Mouse (Mus musculus) limb, embryonic 11.5 days (tissue): ENCODE data around the gene Sdhaf2. TPM values are rescaled to one million over a fixed set of nuclear protein-coding genes. Genes with fewer than 3 reads are reported as not detected.

Experiments used
- ATAC-seq: fragments of 200-750 bp; cut with Nextera tagmentation; 2 replicates; pipeline ENCODE4 v1.8.0; 2017; ENCODE audit warnings: low read depth; ENCODE audit not compliant: insufficient number of reproducible peaks, low FRiP score, low TSS enrichment
- DNase-seq: peaks from one replicate; pipeline ENCODE4 v3.0.0-alpha.2; 2015; ENCODE audit warnings: low spot score
- H3K27ac ChIP-seq: fragments of 300-500 bp; sonication (generic); replicated peaks from 2 replicates; pipeline ENCODE4 v1.5.1; 2014; ENCODE audit warnings: low read depth, mild to moderate bottlenecking, low read length
- H3K27me3 ChIP-seq: fragments of 300-500 bp; sonication (generic); 2 replicates; pipeline ENCODE4 v1.6.1; 2014; ENCODE audit warnings: mild to moderate bottlenecking, low read length, mixed read lengths; ENCODE audit not compliant: control insufficient read depth, insufficient read depth
- H3K36me3 ChIP-seq: fragments of 300-500 bp; sonication (generic); 2 replicates; pipeline ENCODE4 v1.6.1; 2014; ENCODE audit warnings: mild to moderate bottlenecking, low read length, moderate library complexity, mixed read lengths; ENCODE audit not compliant: control insufficient read depth, insufficient read depth
- H3K4me1 ChIP-seq: fragments of 300-500 bp; sonication (generic); 2 replicates; pipeline ENCODE4 v1.6.1; 2014; ENCODE audit warnings: low read length, mixed read lengths; ENCODE audit not compliant: control insufficient read depth, insufficient read depth
- H3K4me2 ChIP-seq: fragments of 300-500 bp; sonication (generic); 2 replicates; pipeline ENCODE4 v1.6.1; 2014; ENCODE audit warnings: low read depth, mild to moderate bottlenecking, moderate library complexity; ENCODE audit not compliant: severe bottlenecking
- H3K4me3 ChIP-seq: fragments of 300-500 bp; sonication (generic); 2 replicates; pipeline ENCODE4 v1.5.1; 2014; ENCODE audit warnings: low read depth, low read length
- H3K9ac ChIP-seq: fragments of 300-500 bp; sonication (generic); 2 replicates; pipeline ENCODE4 v1.6.1; 2014; ENCODE audit warnings: mild to moderate bottlenecking, low read length
- H3K9me3 ChIP-seq: fragments of 300-500 bp; sonication (generic); 2 replicates; pipeline ENCODE4 v1.6.1; 2016; ENCODE audit warnings: low read length; ENCODE audit not compliant: control insufficient read depth
- WGBS: fragments of 180-500 bp; shearing (Covaris S2); extraction: QIAGEN DNeasy Blood & Tissue Kit; methylation state at CpG from one replicate; pipeline ENCODE4 v1.1.7; 2014; 5-methylcytosine and 5-hydroxymethylcytosine counted together
- polyA plus RNA-seq: library from polyadenylated mRNA; unstranded; fragments of >200 nt; fragmentation: Nextera tagmentation; extraction: Ambion mirVana; gene quantifications from 2 replicates; pipeline ENCODE4 v1.2.1, GENCODE M21; 2014

Sdhaf2 gene
- polyA plus RNA-seq, 1 experiment from 2014 or later = 61.0 TPM

DNA sequence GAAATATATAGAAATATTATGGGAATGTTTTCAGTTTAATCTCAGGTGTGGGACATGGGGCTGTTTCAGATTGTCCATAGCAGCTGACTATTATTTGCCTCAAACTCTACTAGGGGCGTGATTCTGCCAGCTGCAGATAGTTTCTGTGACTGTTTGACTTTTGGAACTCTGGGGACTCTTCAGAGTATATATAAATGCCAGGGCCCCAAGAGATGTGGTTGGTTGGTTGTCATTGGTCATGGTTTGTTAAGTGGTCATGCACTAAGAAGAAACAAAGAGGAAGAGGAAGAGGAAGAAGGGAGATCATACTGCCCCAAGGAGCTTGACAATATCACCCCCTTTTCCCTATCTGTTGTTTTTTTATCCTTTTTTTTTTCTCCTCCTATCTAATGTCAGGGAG, 4.0 kb downstream of the Sdhaf2 start:
- Histone ChIP-seq H3K4me2 (no peak overlapping the region), H3K4me1 (no peaks in the 10 kb centered on the region; the same call in 1 of the 2 replicates), H3K4me3 (no peak overlapping the region), H3K27me3 (no peaks in the 10 kb centered on the region), H3K9me3 (no peaks in the 10 kb centered on the region), H3K27ac (no peak overlapping the region), H3K9ac (no peak overlapping the region), H3K36me3 (no peaks in the 10 kb centered on the region)
- ATAC-seq = no peak
- WGBS = 86% methylated on average over 1 of the region's 1 CpGs
- no peak for DNase-seq

DNA sequence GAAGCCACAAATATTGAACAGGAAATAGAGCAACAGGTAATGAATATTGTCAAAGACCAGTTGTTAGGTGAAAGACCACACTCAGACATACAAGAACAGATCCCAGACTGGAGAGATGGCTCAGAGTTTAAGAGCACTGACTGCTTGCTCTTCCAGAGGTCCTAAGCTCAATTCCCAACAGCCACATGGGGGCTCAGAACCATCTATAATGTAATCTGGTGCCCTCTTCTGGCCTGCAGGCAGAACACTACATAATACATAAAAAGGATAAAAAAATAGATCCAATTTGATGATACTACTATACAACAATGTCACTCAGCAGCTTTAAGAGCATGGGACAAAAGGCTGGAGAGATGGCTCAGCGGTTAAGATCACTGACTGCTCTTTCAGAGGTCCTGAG, 5.6 kb downstream of the Sdhaf2 start:
- DNase-seq (no peak), ATAC-seq (no peak)
- 59% methylated on average over 1 of the region's 1 CpGs for WGBS
- Histone ChIP-seq H3K36me3 (peaks cover 8% of the 10 kb centered on the region), H3K4me2 (no peak overlapping the region), H3K27me3 (no peaks in the 10 kb centered on the region), H3K9me3 (no peaks in the 10 kb centered on the region), H3K4me1 (no peaks in the 10 kb centered on the region), H3K27ac (no peak overlapping the region), H3K9ac (no peak overlapping the region), H3K4me3 (no peak overlapping the region)

DNA sequence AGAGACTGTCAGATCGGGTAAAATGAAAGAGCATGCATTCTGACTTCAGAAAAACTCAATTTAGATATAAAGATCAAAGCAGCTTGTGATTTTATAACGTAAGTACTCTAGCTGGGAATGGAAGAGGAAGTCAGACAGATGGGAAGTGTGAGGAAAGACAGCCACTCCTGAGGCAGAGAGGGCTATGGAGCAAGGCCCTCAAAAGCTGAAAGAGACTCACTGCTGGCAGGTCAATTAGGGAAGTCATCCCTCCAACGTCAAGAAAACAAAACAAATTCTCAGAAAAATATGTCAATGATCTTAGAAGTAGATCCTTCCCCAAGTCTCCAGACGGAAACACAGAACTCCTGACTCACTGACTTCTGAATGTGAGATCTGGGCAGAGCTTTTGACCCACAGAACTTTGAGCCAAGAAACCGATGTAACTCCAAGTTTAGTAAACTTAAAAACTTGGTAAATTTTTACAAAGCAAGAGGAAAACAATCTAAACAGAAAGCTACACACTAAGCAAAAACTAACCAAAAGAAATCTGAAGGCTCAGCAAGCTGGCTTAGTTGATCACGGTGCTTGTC, 15.1 kb downstream of the Sdhaf2 start:
- ATAC-seq (no peak), DNase-seq (no peak)
- no peaks in the 10 kb centered on the region for H3K27me3 ChIP-seq
- 84% methylated on average over 6 of the region's 6 CpGs for WGBS
- peaks cover 7% of the 10 kb centered on the region; the same call in 1 of the 2 replicates for H3K36me3 ChIP-seq
- H3K4me2 ChIP-seq = no peak overlapping the region
- no peak overlapping the region for H3K9ac ChIP-seq
- no peaks in the 10 kb centered on the region for H3K4me1 ChIP-seq
- no peak overlapping the region for H3K27ac ChIP-seq
- H3K4me3 ChIP-seq = no peak overlapping the region
- no peaks in the 10 kb centered on the region for H3K9me3 ChIP-seq

DNA sequence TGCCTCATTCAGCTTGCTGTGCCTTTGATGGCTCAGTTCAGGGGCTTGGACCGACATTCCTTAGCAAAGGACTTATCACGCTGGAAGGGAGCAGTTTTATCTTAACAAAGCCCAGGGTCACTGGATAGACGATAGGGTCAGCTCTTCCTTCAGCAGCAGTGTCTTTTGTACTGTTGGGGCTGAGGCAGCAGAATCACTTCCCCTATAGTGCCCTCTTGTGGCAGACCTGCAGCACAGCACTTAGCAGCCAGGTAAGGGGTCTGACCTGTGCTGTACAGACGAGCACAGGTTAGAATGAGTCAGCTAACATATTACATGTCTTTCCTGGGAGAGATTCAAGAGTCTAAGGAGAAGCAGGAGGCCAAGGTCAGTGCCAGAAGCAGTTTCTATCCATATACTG, 23.4 kb downstream of the Sdhaf2 start:
- Histone ChIP-seq H3K27me3 (no peaks in the 10 kb centered on the region), H3K36me3 (peaks cover 6% of the 10 kb centered on the region; the same call in 1 of the 2 replicates), H3K4me1 (no peaks in the 10 kb centered on the region), H3K9ac (no peak overlapping the region), H3K4me3 (no peak overlapping the region), H3K27ac (no peak overlapping the region), H3K4me2 (no peak overlapping the region), H3K9me3 (no peaks in the 10 kb centered on the region)
- 21% methylated on average over 4 of the region's 4 CpGs for WGBS
- peak; percentile 61 for DNase-seq
- ATAC-seq = no peak

DNA sequence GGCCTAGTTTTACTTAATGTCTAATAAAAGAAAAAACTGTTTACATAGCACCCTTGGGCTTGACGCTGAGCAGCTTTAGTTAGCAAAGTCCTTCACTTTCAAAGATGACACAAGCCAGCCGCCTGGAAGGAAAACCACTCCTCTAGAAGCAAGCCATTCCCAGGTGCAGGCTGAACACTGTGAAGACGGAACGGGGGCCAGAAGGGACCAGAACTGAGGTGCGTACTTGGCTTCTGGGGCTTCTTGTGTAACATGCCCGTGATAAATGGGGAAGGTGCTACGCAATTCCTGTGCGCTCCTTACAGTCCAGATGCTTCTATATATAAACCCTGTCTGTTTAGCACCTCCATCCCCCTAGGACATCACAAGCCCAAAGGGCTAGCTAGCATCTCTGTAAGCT, 25.4 kb downstream of the Sdhaf2 start:
- ATAC-seq (no peak), DNase-seq (no peak)
- Histone ChIP-seq H3K4me3 (no peak overlapping the region), H3K4me1 (no peaks in the 10 kb centered on the region), H3K27me3 (no peaks in the 10 kb centered on the region), H3K9ac (no peak overlapping the region), H3K9me3 (no peaks in the 10 kb centered on the region), H3K36me3 (peaks cover 6% of the 10 kb centered on the region; the same call in 1 of the 2 replicates), H3K4me2 (no peak overlapping the region), H3K27ac (no peak overlapping the region)
- 94% methylated on average over 8 of the region's 8 CpGs for WGBS

DNA sequence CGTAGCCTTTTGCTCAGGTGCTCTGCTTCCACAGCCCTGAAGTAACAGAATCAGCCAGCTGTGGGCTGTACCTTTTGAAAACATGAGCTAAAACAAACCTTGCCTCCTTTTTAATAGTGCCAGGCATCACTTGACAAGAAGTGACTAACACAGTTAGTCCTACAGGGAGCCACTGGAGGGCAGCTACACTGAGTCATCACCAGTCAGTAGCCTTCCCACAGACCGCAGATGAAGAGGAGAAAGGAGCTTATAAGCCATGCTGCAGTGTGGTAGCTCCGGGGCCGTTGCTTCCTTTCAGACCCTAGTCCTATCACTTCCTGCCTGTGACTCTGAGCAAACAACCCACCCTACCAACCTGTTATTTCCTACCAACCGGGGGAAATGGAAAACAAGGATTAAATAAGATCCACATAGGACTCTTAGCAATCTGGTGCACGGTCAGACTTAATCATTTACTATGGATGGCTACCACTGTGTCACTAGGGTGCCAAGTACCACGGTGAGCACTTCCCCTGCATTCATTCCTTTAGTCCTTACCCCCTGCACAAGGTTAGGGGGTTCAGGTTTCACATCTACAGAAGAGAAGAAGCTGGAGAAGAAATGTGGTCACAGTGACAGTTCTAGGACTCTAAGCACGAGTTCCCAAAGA, 28.3 kb downstream of the Sdhaf2 start:
- Histone ChIP-seq H3K27ac (no peak overlapping the region), H3K27me3 (no peaks in the 10 kb centered on the region), H3K9ac (no peak overlapping the region), H3K4me1 (no peaks in the 10 kb centered on the region), H3K9me3 (no peaks in the 10 kb centered on the region), H3K4me3 (no peak overlapping the region), H3K4me2 (no peak overlapping the region), H3K36me3 (peaks cover 6% of the 10 kb centered on the region; the same call in 1 of the 2 replicates)
- ATAC-seq = no peak
- DNase-seq = no peak
- WGBS = 60% methylated on average over 8 of the region's 8 CpGs

DNA sequence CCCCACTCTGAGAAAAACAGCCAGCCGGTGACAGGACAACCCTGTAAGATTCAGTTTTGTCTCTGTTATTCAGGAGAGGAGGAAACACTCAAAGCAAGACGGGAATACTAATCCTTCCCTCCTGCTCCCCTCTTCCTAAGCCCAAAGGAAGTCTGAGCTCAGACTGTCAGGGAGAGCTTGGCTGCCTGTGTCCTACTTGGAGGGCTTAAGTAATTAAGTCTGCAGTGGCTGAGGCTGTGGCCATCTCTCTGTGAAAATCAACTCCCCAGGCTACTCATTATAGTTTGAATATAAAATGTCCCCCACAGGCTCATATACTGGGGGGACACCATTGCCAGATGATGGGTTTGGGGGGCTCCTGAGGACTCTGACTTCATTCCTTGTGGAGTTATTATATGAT, 29.0 kb downstream of the Sdhaf2 start:
- 67% methylated on average over 2 of the region's 2 CpGs for WGBS
- H3K4me1 ChIP-seq = no peaks in the 10 kb centered on the region; the same call in 1 of the 2 replicates
- DNase-seq = no peak
- H3K27me3 ChIP-seq = no peaks in the 10 kb centered on the region
- no peak overlapping the region for H3K4me3 ChIP-seq
- no peaks in the 10 kb centered on the region for H3K9me3 ChIP-seq
- no peak for ATAC-seq
- no peak overlapping the region for H3K27ac ChIP-seq
- H3K4me2 ChIP-seq = no peak overlapping the region
- H3K36me3 ChIP-seq = peaks cover 4% of the 10 kb centered on the region; the same call in 1 of the 2 replicates
- H3K9ac ChIP-seq = no peak overlapping the region

DNA sequence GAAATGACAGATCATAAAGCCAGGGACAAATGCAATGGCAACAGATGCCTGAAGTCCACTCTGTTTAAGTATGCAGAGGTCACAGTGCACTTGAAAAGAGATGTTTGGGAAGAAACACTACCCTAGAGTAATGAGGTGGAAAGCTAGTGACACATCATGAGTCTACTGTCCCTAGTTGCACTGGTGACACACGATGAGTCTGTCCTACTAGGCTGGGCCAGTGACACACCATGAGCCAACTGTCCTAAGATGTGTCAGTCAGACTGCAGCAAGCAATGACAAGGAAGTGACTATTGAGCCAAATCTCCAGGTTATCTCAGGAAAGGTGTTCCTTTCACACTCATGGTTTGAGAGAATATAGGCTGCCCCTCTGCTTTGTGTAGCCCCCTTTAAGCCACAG, 30.3 kb downstream of the Sdhaf2 start:
- WGBS = 85% methylated on average over 1 of the region's 1 CpGs
- peaks cover 2% of the 10 kb centered on the region; the same call in 1 of the 2 replicates for H3K36me3 ChIP-seq

More for the DNA sequence above, 30.3 kb downstream of the Sdhaf2 start:
- H3K4me2 ChIP-seq = no peak overlapping the region
- H3K9me3 ChIP-seq = no peaks in the 10 kb centered on the region
- no peak overlapping the region for H3K4me3 ChIP-seq
- DNase-seq (no peak), ATAC-seq (no peak)
- H3K27me3 ChIP-seq = no peaks in the 10 kb centered on the region
- H3K9ac ChIP-seq = no peak overlapping the region
- H3K27ac ChIP-seq = no peak overlapping the region
- no peaks in the 10 kb centered on the region; the same call in 1 of the 2 replicates for H3K4me1 ChIP-seq
